Mouse (Mus musculus): ENCODE measurements around the gene Brd3os. TPM values are rescaled to one million over a fixed set of nuclear protein-coding genes. Genes with fewer than 3 reads are reported as not detected.

Gene Brd3os
- polyA plus RNA-seq, 1 experiment from 2014 or later, result 34.3 TPM

GRCm38 (mm10) chr2:27416425-27416824 lies 25.7 kb upstream of the Brd3os start:
- ATAC-seq (no peak), DNase-seq (ENCODE audit: low spot score) (no peak)
- peaks cover 45% of the 10 kb centered on the region for H3K4me1 ChIP-seq (ENCODE audit: control insufficient read depth, insufficient read depth, low read length)
- 66% methylated on average over 3 of the region's 3 CpGs for WGBS
- H3K27me3 ChIP-seq (replicated peaks; ENCODE audit: control insufficient read depth, insufficient read depth, low read length), result no peaks in the 10 kb centered on the region
- no peak overlapping the region for H3K4me3 ChIP-seq (ENCODE audit: low read depth, low read length)
- no peak overlapping the region for H3K27ac ChIP-seq (ENCODE audit: low read depth, low read length)
- H3K36me3 ChIP-seq (ENCODE audit: control insufficient read depth, insufficient read depth, low read length), result no peaks in the 10 kb centered on the region
- no peak overlapping the region for H3K9ac ChIP-seq (ENCODE audit: low read length)
- H3K4me2 ChIP-seq (ENCODE audit: low read length), result no peak overlapping the region
- no peaks in the 10 kb centered on the region for H3K9me3 ChIP-seq (replicated peaks; ENCODE audit: control insufficient read depth, low read length)

- no peaks in the 10 kb centered on the region for H3K9me3 ChIP-seq (replicated peaks; ENCODE audit: control insufficient read depth, low read length)
- ATAC-seq, result no peak
- peaks cover 38% of the 10 kb centered on the region for H3K4me1 ChIP-seq (ENCODE audit: control insufficient read depth, insufficient read depth, low read length)
- H3K36me3 ChIP-seq (ENCODE audit: control insufficient read depth, insufficient read depth, low read length), result no peaks in the 10 kb centered on the region
- H3K9ac ChIP-seq (ENCODE audit: low read length), result no peak overlapping the region
- no peak for DNase-seq (ENCODE audit: low spot score)
- no peaks in the 10 kb centered on the region for H3K27me3 ChIP-seq (replicated peaks; ENCODE audit: control insufficient read depth, insufficient read depth, low read length)
- no peak overlapping the region for H3K4me3 ChIP-seq (ENCODE audit: low read depth, low read length)
- H3K27ac ChIP-seq (ENCODE audit: low read depth, low read length), result no peak overlapping the region
- WGBS, result 74% methylated on average over 5 of the region's 5 CpGs
- H3K4me2 ChIP-seq (ENCODE audit: low read length), result no peak overlapping the region
Measured at GRCm38 (mm10) chr2:27417648-27418153, 24.4 kb upstream of the Brd3os start.

GRCm38 (mm10) chr2:27418577-27419070 lies 23.5 kb upstream of the Brd3os start:
- Histone ChIP-seq H3K27ac (ENCODE audit: low read depth, low read length) (no peak overlapping the region), H3K4me1 (ENCODE audit: control insufficient read depth, insufficient read depth, low read length) (peaks cover 42% of the 10 kb centered on the region)

GRCm38 (mm10) chr2:27421293-27422068 lies 20.6 kb upstream of the Brd3os start:
- Histone ChIP-seq H3K9ac (ENCODE audit: low read length) (peak overlapping the region; percentile 13; the same call in 1 of the 2 replicates), H3K4me3 (ENCODE audit: low read depth, low read length) (no peak overlapping the region), H3K4me2 (ENCODE audit: low read length) (peak overlapping the region; percentile 23)

More at GRCm38 (mm10) chr2:27418577-27419070, 23.5 kb upstream of the Brd3os start:
- Histone ChIP-seq H3K36me3 (ENCODE audit: control insufficient read depth, insufficient read depth, low read length) (no peaks in the 10 kb centered on the region), H3K9me3 (replicated peaks; ENCODE audit: control insufficient read depth, low read length) (no peaks in the 10 kb centered on the region), H3K4me2 (ENCODE audit: low read length) (no peak overlapping the region), H3K27me3 (replicated peaks; ENCODE audit: control insufficient read depth, insufficient read depth, low read length) (no peaks in the 10 kb centered on the region), H3K9ac (ENCODE audit: low read length) (no peak overlapping the region), H3K4me3 (ENCODE audit: low read depth, low read length) (no peak overlapping the region)
- ATAC-seq (no peak), DNase-seq (ENCODE audit: low spot score) (no peak)
- 64% methylated on average over 6 of the region's 6 CpGs for whole genome bisulfite sequencing

GRCm38 (mm10) chr2:27423596-27423995 lies 18.5 kb upstream of the Brd3os start:
- Histone ChIP-seq H3K27me3 (replicated peaks; ENCODE audit: control insufficient read depth, insufficient read depth, low read length) (no peaks in the 10 kb centered on the region), H3K9me3 (replicated peaks; ENCODE audit: control insufficient read depth, low read length) (no peaks in the 10 kb centered on the region), H3K36me3 (ENCODE audit: control insufficient read depth, insufficient read depth, low read length) (no peaks in the 10 kb centered on the region), H3K27ac (ENCODE audit: low read depth, low read length) (no peak overlapping the region), H3K4me2 (ENCODE audit: low read length) (peak overlapping the region; percentile 99), H3K9ac (ENCODE audit: low read length) (no peak overlapping the region), H3K4me1 (ENCODE audit: control insufficient read depth, insufficient read depth, low read length) (peaks cover 37% of the 10 kb centered on the region), H3K4me3 (ENCODE audit: low read depth, low read length) (no peak overlapping the region)
- ATAC-seq (no peak), DNase-seq (ENCODE audit: low spot score) (no peak)
- 81% methylated on average over 7 of the region's 7 CpGs for WGBS

More at GRCm38 (mm10) chr2:27421293-27422068, 20.6 kb upstream of the Brd3os start:
- no peaks in the 10 kb centered on the region for H3K27me3 ChIP-seq (replicated peaks; ENCODE audit: control insufficient read depth, insufficient read depth, low read length)
- H3K36me3 ChIP-seq (ENCODE audit: control insufficient read depth, insufficient read depth, low read length), result no peaks in the 10 kb centered on the region
- ATAC-seq, result peak; percentile 48; the same call in 1 of the 2 replicates
- no peaks in the 10 kb centered on the region for H3K9me3 ChIP-seq (replicated peaks; ENCODE audit: control insufficient read depth, low read length)
- 28% methylated on average over 20 of the region's 20 CpGs for WGBS
- peaks cover 38% of the 10 kb centered on the region for H3K4me1 ChIP-seq (ENCODE audit: control insufficient read depth, insufficient read depth, low read length)
- H3K27ac ChIP-seq (ENCODE audit: low read depth, low read length), result peak overlapping the region; percentile 77
- DNase-seq (ENCODE audit: low spot score), result peak; percentile 86

GRCm38 (mm10) chr2:27425161-27425611 lies 16.9 kb upstream of the Brd3os start:
- Histone ChIP-seq H3K36me3 (ENCODE audit: control insufficient read depth, insufficient read depth, low read length) (no peaks in the 10 kb centered on the region), H3K4me1 (ENCODE audit: control insufficient read depth, insufficient read depth, low read length) (peaks cover 35% of the 10 kb centered on the region), H3K4me2 (ENCODE audit: low read length) (peak overlapping the region; percentile 99), H3K27me3 (replicated peaks; ENCODE audit: control insufficient read depth, insufficient read depth, low read length) (no peaks in the 10 kb centered on the region), H3K9me3 (replicated peaks; ENCODE audit: control insufficient read depth, low read length) (no peaks in the 10 kb centered on the region), H3K27ac (ENCODE audit: low read depth, low read length) (no peak overlapping the region), H3K4me3 (ENCODE audit: low read depth, low read length) (peak overlapping the region; percentile 90), H3K9ac (ENCODE audit: low read length) (peak overlapping the region; percentile 94)
- 0% methylated on average over 20 of the region's 20 CpGs for WGBS
- ATAC-seq, result no peak
- DNase-seq (ENCODE audit: low spot score), result peak; percentile 57

- ATAC-seq (peak; percentile 14), DNase-seq (ENCODE audit: low spot score) (peak; percentile 33)
- H3K27me3 ChIP-seq (replicated peaks; ENCODE audit: control insufficient read depth, insufficient read depth, low read length), result no peaks in the 10 kb centered on the region
- H3K36me3 ChIP-seq (ENCODE audit: control insufficient read depth, insufficient read depth, low read length), result no peaks in the 10 kb centered on the region
- H3K9me3 ChIP-seq (replicated peaks; ENCODE audit: control insufficient read depth, low read length), result no peaks in the 10 kb centered on the region
- H3K4me3 ChIP-seq (ENCODE audit: low read depth, low read length), result peak overlapping the region; percentile 90
- peak overlapping the region; percentile 99 for H3K4me2 ChIP-seq (ENCODE audit: low read length)
- H3K9ac ChIP-seq (ENCODE audit: low read length), result peak overlapping the region; percentile 94
- peak overlapping the region; percentile 82; the same call in 1 of the 2 replicates for H3K27ac ChIP-seq (ENCODE audit: low read depth, low read length)
- H3K4me1 ChIP-seq (ENCODE audit: control insufficient read depth, insufficient read depth, low read length), result peaks cover 35% of the 10 kb centered on the region
- under 1% methylated on average over 60 of the region's 60 CpGs for WGBS
Measured at GRCm38 (mm10) chr2:27425751-27426405, 16.2 kb upstream of the Brd3os start.

- H3K36me3 ChIP-seq (ENCODE audit: control insufficient read depth, insufficient read depth, low read length), result no peaks in the 10 kb centered on the region
- ATAC-seq (peak; percentile 36), DNase-seq (ENCODE audit: low spot score) (peak; percentile 47)
- H3K4me3 ChIP-seq (ENCODE audit: low read depth, low read length), result peak overlapping the region; percentile 90
- no peaks in the 10 kb centered on the region for H3K27me3 ChIP-seq (replicated peaks; ENCODE audit: control insufficient read depth, insufficient read depth, low read length)
- peak overlapping the region; percentile 94 for H3K9ac ChIP-seq (ENCODE audit: low read length)
- H3K27ac ChIP-seq (ENCODE audit: low read depth, low read length), result peak overlapping the region; percentile 82
- peaks cover 33% of the 10 kb centered on the region for H3K4me1 ChIP-seq (ENCODE audit: control insufficient read depth, insufficient read depth, low read length)
- under 1% methylated on average over 62 of the region's 64 CpGs for WGBS
- H3K9me3 ChIP-seq (replicated peaks; ENCODE audit: control insufficient read depth, low read length), result no peaks in the 10 kb centered on the region
- peak overlapping the region; percentile 99 for H3K4me2 ChIP-seq (ENCODE audit: low read length)
Measured at GRCm38 (mm10) chr2:27426406-27426854, 15.7 kb upstream of the Brd3os start.
